8 mouse cellular contexts compared by ENCODE assay signal in the genomic region with DNA sequence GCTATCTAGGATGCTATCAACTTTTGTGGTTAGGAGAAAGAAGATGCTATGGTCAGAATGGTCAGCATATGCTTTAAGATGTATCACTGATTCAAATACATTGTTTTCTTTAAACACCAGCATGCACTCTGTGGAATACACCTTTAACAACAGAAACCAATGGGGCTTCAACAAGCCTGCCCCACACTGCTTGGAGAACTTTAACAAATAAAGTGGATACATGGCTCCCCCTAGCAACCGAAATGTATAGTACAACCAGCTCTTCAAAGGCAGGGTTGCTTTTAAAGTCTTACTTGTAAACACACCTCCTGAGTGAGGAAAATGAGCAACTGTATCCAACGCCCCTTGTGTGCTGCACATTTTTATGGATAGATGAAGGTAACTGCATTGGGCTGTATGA.
DNase-seq lines count a peak whose midpoint lies in the region; ATAC-seq and TF ChIP-seq lines count a peak whose summit lies in the region.

No protein-coding gene starts in this region.

- no peak for TF ChIP-seq CTCF in kidney, adult 2 months (conservative IDR thresholded peaks at IDR 0.05; ENCODE audit: insufficient read depth, insufficient read length, low read depth, low read length)

- no peaks in the 10 kb centered on the region for H3K4me1 ChIP-seq in kidney, adult 2 months (ENCODE audit: control insufficient read depth, insufficient read depth, low read length)
- H3K4me1 ChIP-seq in kidney, embryonic 16.5 days (ENCODE audit: insufficient read depth, low read length): no peaks in the 10 kb centered on the region

- H3K36me3 ChIP-seq in kidney, adult 2 months (ENCODE audit: control insufficient read depth, insufficient read depth, low read length): no peaks in the 10 kb centered on the region
- no peaks in the 10 kb centered on the region for H3K36me3 ChIP-seq in kidney, embryonic 16.5 days (ENCODE audit: insufficient read depth, low read length)

- no peaks in the 10 kb centered on the region for H3K9me3 ChIP-seq in kidney, embryonic 16.5 days (ENCODE audit: low read length)

- H3K4me3 ChIP-seq in kidney, adult 2 months (ENCODE audit: insufficient read depth, low read depth, low read length): no peak overlapping the region
- no peak overlapping the region for H3K4me3 ChIP-seq in kidney, embryonic 16.5 days (ENCODE audit: low read length)

- no peak overlapping the region for H3K27ac ChIP-seq in kidney, adult 2 months (ENCODE audit: insufficient read depth, low read depth, low read length)
- no peak overlapping the region for H3K27ac ChIP-seq in kidney, embryonic 16.5 days (ENCODE audit: low read length)

- no peak for TF ChIP-seq POLR2A in kidney, adult 2 months (IDR thresholded peaks at IDR 0.05; ENCODE audit: low read depth, low read length)

- H3K4me2 ChIP-seq in kidney, embryonic 16.5 days (replicated peaks; ENCODE audit: low read depth, low read length): no peak overlapping the region

- WGBS in kidney, adult 2 months: 6% methylated on average over 2 of the region's 2 CpGs
- 4% methylated on average over 2 of the region's 2 CpGs for WGBS in kidney, embryonic 16.5 days

- no peak for ATAC-seq in kidney, embryonic 16.5 days (ENCODE audit: low FRiP score, low TSS enrichment)

- peak; percentile 27 for DNase-seq in kidney, adult 2 months
- DNase-seq in R1 (ENCODE audit: low read depth, low spot score) (peak; percentile 56), liver (no peak)
- DNase-seq in embryo, embryonic 9.5 days (ENCODE audit: extremely low spot score): peak; percentile 52
- DNase-seq in layer of hippocampus, adult 9-10 months (ENCODE audit: low spot score): peak; percentile 47
- peak; percentile 52 for DNase-seq in naive thymus-derived CD4-positive, alpha-beta T cell, adult 2 months (ENCODE audit: low read depth)
- no peak for DNase-seq in spleen, adult 18-20 months

- H3K9ac ChIP-seq in kidney, embryonic 16.5 days (replicated peaks; ENCODE audit: low read length): no peak overlapping the region

- H3K27me3 ChIP-seq in kidney, adult 2 months (replicated peaks; ENCODE audit: control insufficient read depth, insufficient read depth, low read length): no peaks in the 10 kb centered on the region
- H3K27me3 ChIP-seq in kidney, embryonic 16.5 days (ENCODE audit: insufficient read depth, low read length): no peaks in the 10 kb centered on the region

Comparison
In these comparisons a context has a peak if more than half of its experiments do, and no peak if none do; other contexts are left out.
1. DNase-seq: peak in kidney, adult 2 months (single experiment), R1 (single experiment), embryo, embryonic 9.5 days (single experiment), layer of hippocampus, adult 9-10 months (single experiment) and naive thymus-derived CD4-positive, alpha-beta T cell, adult 2 months (single experiment); none in spleen, adult 18-20 months (0 of 2) and liver (single experiment).